Mouse (Mus musculus): ENCODE results near the gene Fbxl13. TPM values are rescaled to one million over a fixed set of nuclear protein-coding genes. Genes with fewer than 3 reads are reported as not detected.

Gene Fbxl13
- total and polyA plus RNA-seq, 3 experiments, result 0.14 to 0.30 (median 0.19) TPM

DNA sequence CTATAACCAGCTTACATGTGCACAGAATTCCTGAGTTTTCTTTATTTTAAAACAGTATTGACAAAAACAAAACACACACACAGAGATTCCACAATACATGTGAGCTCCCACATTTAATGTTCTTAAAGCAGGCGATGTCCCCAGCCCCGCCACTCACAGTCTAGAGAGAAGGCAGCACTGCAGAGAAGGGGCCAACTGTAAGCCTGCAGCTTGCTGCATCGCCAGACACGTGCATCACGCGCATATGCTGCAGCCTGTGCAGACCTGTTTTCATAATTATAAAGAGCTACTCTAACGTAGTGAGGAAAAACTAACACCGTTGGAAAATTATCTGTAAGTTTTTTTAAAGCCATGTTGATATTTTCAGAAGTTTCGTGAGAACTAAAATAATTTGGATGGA is 28.3 kb upstream of the Fbxl13 start:
- Histone ChIP-seq H3K4me2 (ENCODE audit: insufficient read depth, low read depth, poor library complexity, severe bottlenecking) (no peak overlapping the region), H3K4me3 (replicated peaks in 1 of 3; ENCODE audit: low read depth in 2 of 3, low read length in 2 of 3, poor library complexity in 1 of 3) (no peak overlapping the region), H3K27ac (ENCODE audit: insufficient read depth, low read depth) (no peak overlapping the region), H3K9me3 (replicated peaks; ENCODE audit: low read length) (no peaks in the 10 kb centered on the region), H3K79me2 (replicated peaks; ENCODE audit: control insufficient read depth, extremely low read depth, insufficient read depth, poor library complexity, severe bottlenecking) (no peaks in the 10 kb centered on the region), H3K36me3 (replicated peaks in 1 of 2; ENCODE audit: control insufficient read depth in 1 of 2, insufficient read depth in 1 of 2, low read length in 1 of 2) (peaks cover 4 to 19% of the 10 kb centered on the region in 2 experiments), H3K9ac (ENCODE audit: insufficient read depth, low read depth) (no peak overlapping the region), H3K4me1 (ENCODE audit: control insufficient read depth in 1 of 2, insufficient read depth in 2 of 2) (no peaks in the 10 kb centered on the region), H3K27me3 (replicated peaks) (no peaks in the 10 kb centered on the region)
- dilution Hi-C loops (cut with MboI; ENCODE audit: extremely low pct_ligation_motif_present, extremely low pct_unique_long_range_greater_than_20kb, low sequenced_read_pairs) (no loop called here), in situ Hi-C loops (cut with MboI; ENCODE audit: low pct_ligation_motif_present, low pct_unique_long_range_greater_than_20kb, low sequenced_read_pairs) (no loop called here)
- no peak for DNase-seq (ENCODE audit: extremely low read depth)
- TF ChIP-seq ELF1 (IDR thresholded peaks at IDR 0.05; ENCODE audit: low read depth, low read length), result no peak
- TF ChIP-seq JUND (conservative IDR thresholded peaks at IDR 0.05; ENCODE audit: low read depth, low read length), result no peak
- no peak for TF ChIP-seq HCFC1 (IDR thresholded peaks at IDR 0.05; ENCODE audit: low read depth, low read length)
- no peak for TF ChIP-seq EP300 (IDR thresholded peaks at IDR 0.05; ENCODE audit: low read length)
- no peak for TF ChIP-seq ZNF384 (IDR thresholded peaks at IDR 0.05; ENCODE audit: low read depth, low read length)
- TF ChIP-seq IRF4 (IDR thresholded peaks at IDR 0.05; ENCODE audit: low read depth, low read length), result no peak
- TF ChIP-seq MAFK (IDR thresholded peaks at IDR 0.05; ENCODE audit: insufficient replicate concordance, low read length), result no peak
- no peak for TF ChIP-seq CHD2 (IDR thresholded peaks at IDR 0.05; ENCODE audit: low read length)
- no peak for TF ChIP-seq RCOR1 (conservative IDR thresholded peaks at IDR 0.05; ENCODE audit: low read depth, low read length)
- TF ChIP-seq GABPA (IDR thresholded peaks at IDR 0.05; ENCODE audit: insufficient replicate concordance, low read depth, low read length), result no peak

GRCm38 (mm10) chr5:21672812-21673635 is 27.6 kb upstream of the Fbxl13 start:
- in situ Hi-C loops (cut with MboI; ENCODE audit: low pct_ligation_motif_present, low pct_unique_long_range_greater_than_20kb, low sequenced_read_pairs) (no loop called here), dilution Hi-C loops (cut with MboI; ENCODE audit: extremely low pct_ligation_motif_present, extremely low pct_unique_long_range_greater_than_20kb, low sequenced_read_pairs) (no loop called here)
- DNase-seq (ENCODE audit: extremely low read depth), result no peak
- no peaks in the 10 kb centered on the region for H3K27me3 ChIP-seq (replicated peaks)
- H3K4me2 ChIP-seq (ENCODE audit: insufficient read depth, low read depth, poor library complexity, severe bottlenecking), result no peak overlapping the region
- no peak for TF ChIP-seq SIN3A (IDR thresholded peaks at IDR 0.05; ENCODE audit: low read length)
- TF ChIP-seq GABPA (IDR thresholded peaks at IDR 0.05; ENCODE audit: insufficient replicate concordance, low read depth, low read length), result no peak
- no peak for TF ChIP-seq RAD21 (IDR thresholded peaks at IDR 0.05; ENCODE audit: low read depth, low read length)
- TF ChIP-seq MAX (IDR thresholded peaks at IDR 0.05; ENCODE audit: low read length), result no peak
- no peak for TF ChIP-seq MEF2A (IDR thresholded peaks at IDR 0.05; ENCODE audit: borderline replicate concordance, low read depth, low read length)
- no peak for TF ChIP-seq USF1 (IDR thresholded peaks at IDR 0.05; ENCODE audit: low read depth, low read length)
- no peak for TF ChIP-seq BHLHE40 (IDR thresholded peaks at IDR 0.05; ENCODE audit: low read depth, low read length)
- no peak for TF ChIP-seq TBP (conservative IDR thresholded peaks at IDR 0.05; ENCODE audit: low read depth, low read length)
- no peak for TF ChIP-seq POLR2AphosphoS2 (IDR thresholded peaks at IDR 0.05; ENCODE audit: low read depth, low read length)
- no peak for TF ChIP-seq MAFK (IDR thresholded peaks at IDR 0.05; ENCODE audit: insufficient replicate concordance, low read length)
- H3K9me3 ChIP-seq (replicated peaks; ENCODE audit: low read length), result no peaks in the 10 kb centered on the region
- no peaks in the 10 kb centered on the region for H3K79me2 ChIP-seq (replicated peaks; ENCODE audit: control insufficient read depth, extremely low read depth, insufficient read depth, poor library complexity, severe bottlenecking)
- H3K27ac ChIP-seq (ENCODE audit: insufficient read depth, low read depth), result no peak overlapping the region
- H3K36me3 ChIP-seq (replicated peaks in 1 of 2; ENCODE audit: control insufficient read depth in 1 of 2, insufficient read depth in 1 of 2, low read length in 1 of 2), result peaks cover 4 to 19% of the 10 kb centered on the region in 2 experiments
- H3K4me3 ChIP-seq (replicated peaks in 1 of 3; ENCODE audit: low read depth in 2 of 3, low read length in 2 of 3, poor library complexity in 1 of 3), result no peak overlapping the region
- H3K9ac ChIP-seq (ENCODE audit: insufficient read depth, low read depth), result no peak overlapping the region
- H3K4me1 ChIP-seq (ENCODE audit: control insufficient read depth in 1 of 2, insufficient read depth in 2 of 2), result no peaks in the 10 kb centered on the region

Data from CH12.LX (cell line).